8 mouse cellular contexts compared by ENCODE assay signal in the genomic region with DNA sequence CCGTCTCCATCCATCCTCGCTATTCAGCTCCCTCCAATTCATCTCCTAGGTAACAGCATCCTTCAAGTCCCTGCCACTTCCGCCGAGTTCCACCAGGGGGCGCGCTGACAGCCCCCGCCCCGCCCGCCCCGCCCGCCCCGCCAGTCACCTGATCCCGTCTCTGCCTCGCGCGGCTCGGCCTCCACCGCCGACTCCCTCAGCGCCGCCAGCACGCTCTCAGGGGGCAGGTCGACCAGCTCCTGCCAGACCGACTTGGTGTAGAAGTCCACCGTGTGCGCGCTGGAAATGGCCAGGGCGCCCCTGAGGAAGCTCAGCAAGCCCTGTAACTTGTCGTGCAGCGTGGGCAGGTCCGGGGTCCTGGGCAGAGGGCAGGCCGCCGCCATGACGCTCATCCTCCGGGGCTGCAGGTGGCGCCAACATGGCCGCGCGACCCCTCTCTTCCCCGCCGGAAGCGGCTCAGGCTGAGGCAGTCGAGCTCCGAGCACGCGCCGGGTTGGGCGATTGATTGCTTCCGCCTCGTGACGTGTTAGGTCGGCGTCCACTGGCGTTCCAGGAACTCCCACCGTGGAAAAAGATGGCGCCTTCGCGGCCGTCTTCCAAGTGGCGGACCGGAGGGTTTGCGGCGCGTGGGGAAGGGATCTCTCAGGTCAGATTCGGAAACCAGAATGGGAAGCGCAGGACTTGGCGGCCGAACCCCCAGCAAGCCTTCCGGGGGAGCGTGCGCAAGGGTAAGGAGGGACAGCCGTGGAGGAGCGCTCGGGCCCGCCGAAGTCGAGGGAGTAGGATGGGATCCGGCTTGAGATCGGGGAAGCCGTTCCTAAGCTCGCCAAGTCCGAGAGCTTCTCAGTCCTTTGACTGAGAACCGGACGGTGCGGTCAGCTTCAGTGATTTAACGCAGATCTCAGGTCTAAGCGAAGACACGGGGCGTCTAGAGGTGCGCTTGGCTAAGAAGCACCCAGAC. TPM values are rescaled to one million over a fixed set of nuclear protein-coding genes. Genes with fewer than 3 reads are reported as not detected.
DNase-seq lines count a peak whose midpoint lies in the region; ATAC-seq and TF ChIP-seq lines count a peak whose summit lies in the region.

A gene (plus strand): TSS at position 140 of the 961 bp plus-strand sequence.
A gene (minus strand): TSS at position 453 of the 961 bp plus-strand sequence.

- H3K4me1 ChIP-seq in erythroblast, embryonic 14.5 days (ENCODE audit: control insufficient read depth): peaks cover 23% of the 10 kb centered on the region
- H3K4me1 ChIP-seq in heart, embryonic 11.5 days (ENCODE audit: control insufficient read depth, insufficient read depth, low read length): no peaks in the 10 kb centered on the region
- H3K4me1 ChIP-seq in kidney, embryonic 16.5 days (ENCODE audit: insufficient read depth, low read length): peaks cover 7% of the 10 kb centered on the region
- peaks cover 3% of the 10 kb centered on the region; the same call in 1 of the 2 replicates for H3K4me1 ChIP-seq in liver, adult 2 months (ENCODE audit: control insufficient read depth, insufficient read depth, low read length)

- peak within 1 kb of the TSS; percentile 91 for H3ac ChIP-seq in C2C12 (ENCODE audit: control insufficient read depth, insufficient read length, low read depth)
- H3ac ChIP-seq in myocyte (ENCODE audit: control insufficient read depth, insufficient read length): peak within 1 kb of the TSS; percentile 84

- H3K9me3 ChIP-seq in erythroblast, embryonic 14.5 days (ENCODE audit: control insufficient read depth, low read length): no peaks in the 10 kb centered on the region
- H3K9me3 ChIP-seq in heart, embryonic 11.5 days (replicated peaks; ENCODE audit: control insufficient read depth, low read length): no peaks in the 10 kb centered on the region
- no peaks in the 10 kb centered on the region for H3K9me3 ChIP-seq in kidney, embryonic 16.5 days (ENCODE audit: low read length)

- H3K36me3 ChIP-seq in C2C12 (ENCODE audit: control insufficient read depth, insufficient read depth) (peaks cover 39% of the 10 kb centered on the region), myocyte (ENCODE audit: control insufficient read depth, insufficient read depth) (peaks cover 32% of the 10 kb centered on the region)
- H3K36me3 ChIP-seq in erythroblast, embryonic 14.5 days (ENCODE audit: control insufficient read depth): peaks cover 45% of the 10 kb centered on the region
- peaks cover 12% of the 10 kb centered on the region for H3K36me3 ChIP-seq in heart, embryonic 11.5 days (ENCODE audit: control insufficient read depth, insufficient read depth, low read length)
- H3K36me3 ChIP-seq in kidney, embryonic 16.5 days (ENCODE audit: insufficient read depth, low read length): peaks cover 26% of the 10 kb centered on the region
- peaks cover 22% of the 10 kb centered on the region for H3K36me3 ChIP-seq in liver, adult 2 months (ENCODE audit: control insufficient read depth, insufficient read depth, low read length)
- peaks cover 6% of the 10 kb centered on the region for H3K36me3 ChIP-seq in splenic B cell, adult 2 months (ENCODE audit: control insufficient read depth, insufficient read depth, low read length, poor library complexity, severe bottlenecking)

- H3K79me3 ChIP-seq in C2C12 (ENCODE audit: low read depth): peaks cover 27% of the 10 kb centered on the region

- H3K79me2 ChIP-seq in C2C12 (ENCODE audit: control insufficient read depth, insufficient read depth) (peaks cover 46% of the 10 kb centered on the region), myocyte (ENCODE audit: control insufficient read depth, insufficient read depth) (peaks cover 31% of the 10 kb centered on the region)
- H3K79me2 ChIP-seq in liver, adult 2 months (ENCODE audit: control insufficient read depth, insufficient read depth, low read length): no peaks in the 10 kb centered on the region; the same call in 1 of the 2 replicates

- under 1% methylated on average over 90 of the region's 90 CpGs for WGBS in heart, embryonic 11.5 days (ENCODE audit: insufficient replicate concordance)
- under 1% methylated on average over 90 of the region's 90 CpGs for WGBS in kidney, embryonic 16.5 days
- under 1% methylated on average over 90 of the region's 90 CpGs for WGBS in liver, adult 2 months

- H3K9ac ChIP-seq in heart, embryonic 11.5 days (ENCODE audit: low read depth, low read length): peak within 1 kb of the TSS; percentile 91
- peak within 1 kb of the TSS; percentile 92 for H3K9ac ChIP-seq in kidney, embryonic 16.5 days (replicated peaks; ENCODE audit: low read length)
- peak within 1 kb of the TSS; percentile 93 for H3K9ac ChIP-seq in liver, adult 2 months (ENCODE audit: low read depth, low read length)

- H3K27me3 ChIP-seq in C2C12 (ENCODE audit: control insufficient read depth, insufficient read depth, insufficient read length) (no peaks in the 10 kb centered on the region), myocyte (ENCODE audit: control insufficient read depth, insufficient read depth, insufficient read length) (no peaks in the 10 kb centered on the region)
- no peaks in the 10 kb centered on the region for H3K27me3 ChIP-seq in erythroblast, embryonic 14.5 days (ENCODE audit: control insufficient read depth)
- no peaks in the 10 kb centered on the region for H3K27me3 ChIP-seq in heart, embryonic 11.5 days (ENCODE audit: control insufficient read depth, insufficient read depth, low read length)
- H3K27me3 ChIP-seq in kidney, embryonic 16.5 days (ENCODE audit: insufficient read depth, low read length): no peaks in the 10 kb centered on the region
- H3K27me3 ChIP-seq in liver, adult 2 months (ENCODE audit: control insufficient read depth, insufficient read depth, low read length): no peaks in the 10 kb centered on the region
- no peaks in the 10 kb centered on the region for H3K27me3 ChIP-seq in splenic B cell, adult 2 months (ENCODE audit: control insufficient read depth, insufficient read depth, low read length, poor library complexity, severe bottlenecking)

- peak; percentile 95 for TF ChIP-seq CTCF in C2C12 (IDR thresholded peaks at IDR 0.05; ENCODE audit: control insufficient read depth, insufficient read depth, insufficient read length)
- peak; percentile 69 for TF ChIP-seq CTCF in brain, embryonic 14.5 days (IDR thresholded peaks at IDR 0.05; ENCODE audit: borderline replicate concordance, extremely low read depth, insufficient read depth, insufficient read length)
- peak; percentile 67 for TF ChIP-seq CTCF in liver, adult 2 months (IDR thresholded peaks at IDR 0.05; ENCODE audit: low read depth, low read length)

- peak; percentile 98 for ATAC-seq in heart, embryonic 11.5 days (replicated peaks; ENCODE audit: insufficient number of reproducible peaks, low FRiP score, low TSS enrichment)
- ATAC-seq in kidney, embryonic 16.5 days (ENCODE audit: low FRiP score, low TSS enrichment): peak; percentile 99

- peak within 1 kb of the TSS; percentile 95 for H3K4me3 ChIP-seq in C2C12 (ENCODE audit: insufficient read depth, poor library complexity, severe bottlenecking)
- peak within 1 kb of the TSS; percentile 78 for H3K4me3 ChIP-seq in erythroblast, embryonic 14.5 days (replicated peaks)
- peak within 1 kb of the TSS; percentile 79 for H3K4me3 ChIP-seq in heart, embryonic 11.5 days (ENCODE audit: low read depth, low read length)
- peak within 1 kb of the TSS; percentile 92 for H3K4me3 ChIP-seq in kidney, embryonic 16.5 days (ENCODE audit: low read length)
- peak within 1 kb of the TSS; percentile 77 for H3K4me3 ChIP-seq in liver, adult 2 months (ENCODE audit: insufficient read depth, low read depth, low read length)
- peak within 1 kb of the TSS; percentile 98 for H3K4me3 ChIP-seq in myocyte

- TF ChIP-seq POLR2A in brain, embryonic 14.5 days (IDR thresholded peaks at IDR 0.05; ENCODE audit: borderline replicate concordance, extremely low read depth, insufficient read depth, insufficient read length, poor library complexity, severe bottlenecking): peak; percentile 62
- TF ChIP-seq POLR2A in liver, adult 2 months (IDR thresholded peaks at IDR 0.05; ENCODE audit: extremely low read depth, insufficient read depth, low read length): peak; percentile 65; the same call in 1 of the 2 replicates
- peak; percentile 69 for TF ChIP-seq POLR2A in myocyte (IDR thresholded peaks at IDR 0.05; ENCODE audit: insufficient read length, low read depth)

- DNase-seq in brain, embryonic 14.5 days (ENCODE audit: low read depth): peak; percentile 99
- DNase-seq in liver, adult 2 months (ENCODE audit: extremely low read depth, low read depth, low spot score): peak; percentile 89
- peak; percentile 98 for DNase-seq in splenic B cell, adult 2 months (ENCODE audit: low read depth, low spot score)

- peak within 1 kb of the TSS; percentile 84 for H3K4me2 ChIP-seq in heart, embryonic 11.5 days
- peak within 1 kb of the TSS; percentile 70 for H3K4me2 ChIP-seq in kidney, embryonic 16.5 days (replicated peaks; ENCODE audit: low read depth, low read length)
- peak within 1 kb of the TSS; percentile 81 for H3K4me2 ChIP-seq in myocyte (ENCODE audit: low read depth)

- peak within 1 kb of the TSS; percentile 72 for H3K27ac ChIP-seq in heart, embryonic 11.5 days (ENCODE audit: low read depth, low read length)
- peak within 1 kb of the TSS; percentile 97 for H3K27ac ChIP-seq in kidney, embryonic 16.5 days (ENCODE audit: low read length)
- peak within 1 kb of the TSS; percentile 88 for H3K27ac ChIP-seq in liver, adult 2 months (replicated peaks; ENCODE audit: insufficient read depth, low read depth, low read length)

TF ChIP-seq in C2C12, 6 proteins besides CTCF, POLR2A, EP300 and RAD21 (continues in another document):
- no peak for TF ChIP-seq MYOD1 (IDR thresholded peaks at IDR 0.05; ENCODE audit: control insufficient read depth, insufficient read length, low read depth)

TF ChIP-seq in myocyte, 11 proteins besides CTCF, POLR2A, EP300 and RAD21 (continues in another document):
- no peak for TF ChIP-seq MAX (IDR thresholded peaks at IDR 0.05; ENCODE audit: low read depth)

RNA-seq across cellular contexts. Expression of the first gene that starts in this region (rescaled TPM):
- polyA plus RNA-seq in C2C12 (2012; fragmentation: generic; extraction: Trizol): 13.6 TPM
- polyA plus RNA-seq in brain, embryonic 14.5 days (2012; rRNA removed): 22.7 and 25.2 TPM in 2 replicates
- 0.81 and 1.3 TPM in 2 replicates for polyA plus RNA-seq in erythroblast, embryonic 14.5 days (2012)
- 39.3 and 43.5 TPM in 2 replicates for polyA plus RNA-seq in heart, embryonic 11.5 days (2014; fragmentation: Nextera tagmentation; extraction: Ambion mirVana)
- polyA plus RNA-seq in kidney, embryonic 16.5 days (2015; fragmentation: Nextera tagmentation; extraction: Ambion mirVana): 44.8 and 49.5 TPM in 2 replicates
- 6.3 and 6.5 TPM in 2 replicates for total RNA-seq in liver, adult 2 months (2014; rRNA removed)
- polyA plus RNA-seq in liver, adult 2 months (2012; rRNA removed): 1.8 and 2.7 TPM in 2 replicates
- polyA plus RNA-seq in myocyte (2012; fragmentation: generic; extraction: Trizol): 13.9 TPM

RNA-seq across cellular contexts. Expression of the second gene that starts in this region (rescaled TPM):
- polyA plus RNA-seq in C2C12 (2012; fragmentation: generic; extraction: Trizol) (3.7 TPM), myocyte (2012; fragmentation: generic; extraction: Trizol) (3.5 TPM)
- 16.4 and 16.5 TPM in 2 replicates for polyA plus RNA-seq in brain, embryonic 14.5 days (2012; rRNA removed)
- polyA plus RNA-seq in erythroblast, embryonic 14.5 days (2012): 0.12 and 0.14 TPM in 2 replicates
- 9.0 and 12.4 TPM in 2 replicates for polyA plus RNA-seq in heart, embryonic 11.5 days (2014; fragmentation: Nextera tagmentation; extraction: Ambion mirVana)
- polyA plus RNA-seq in kidney, embryonic 16.5 days (2015; fragmentation: Nextera tagmentation; extraction: Ambion mirVana): 13.7 and 14.2 TPM in 2 replicates
- total RNA-seq in liver, adult 2 months (2014; rRNA removed): 4.9 and 5.2 TPM in 2 replicates
- 1.2 and 1.3 TPM in 2 replicates for polyA plus RNA-seq in liver, adult 2 months (2012; rRNA removed)

Comparison
In these comparisons a context has a peak if more than half of its experiments do, and no peak if none do; other contexts are left out.
1. Peak in every context shown above with its lines: DNase-seq, ATAC-seq, H3K4me3 ChIP-seq and H3K27ac ChIP-seq.